Mouse (Mus musculus) lung, postnatal 36 days (tissue): ENCODE measurements around the gene P2ry6.

ENCODE experiments used
- DNase-seq: peaks from one replicate; pipeline ENCODE4 v3.0.0; 2022; ENCODE audit warnings: mixed read lengths

The P2ry6 gene

DNA sequence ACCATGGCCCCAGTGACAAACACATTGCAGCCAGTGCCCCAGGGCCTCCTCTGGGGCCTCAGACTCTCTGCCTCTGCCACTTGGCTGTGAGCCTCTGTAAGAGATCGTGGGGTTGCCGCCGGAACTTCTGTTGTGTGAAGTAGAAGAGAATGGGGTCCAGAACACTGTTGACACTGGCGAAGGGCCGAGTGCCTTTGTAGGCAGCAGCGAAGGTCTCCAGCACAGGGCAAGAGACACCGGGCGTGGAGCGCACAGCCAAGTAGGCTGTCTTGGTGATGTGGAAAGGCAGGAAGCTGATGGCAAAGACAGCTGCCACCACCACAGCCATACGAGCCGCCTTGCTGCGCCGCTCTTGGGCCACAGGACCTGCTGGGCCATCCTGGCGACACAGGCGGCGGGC is 36.3 kb downstream of the P2ry6 start:
- DNase-seq: peak; percentile 42

DNA sequence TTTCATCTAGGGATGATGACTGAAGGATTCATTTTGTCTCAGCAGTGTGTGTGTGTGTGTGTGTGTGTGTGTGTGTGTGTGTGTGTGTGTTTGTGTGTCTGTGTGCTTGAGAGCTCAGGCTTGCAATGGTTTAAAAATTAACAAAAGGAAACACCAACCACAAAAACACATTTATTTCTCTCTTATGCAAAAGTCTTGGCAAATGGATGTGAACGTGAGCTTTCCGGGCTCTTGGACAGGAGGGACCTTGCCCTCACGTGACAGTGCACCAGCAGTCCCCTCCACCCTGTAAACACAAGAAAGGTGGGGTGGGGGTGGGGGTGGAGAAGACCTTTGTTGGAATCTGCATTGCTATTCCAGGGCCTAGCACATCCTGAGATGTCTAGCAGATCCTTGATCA is 37.0 kb downstream of the P2ry6 start:
- DNase-seq: no peak

DNA sequence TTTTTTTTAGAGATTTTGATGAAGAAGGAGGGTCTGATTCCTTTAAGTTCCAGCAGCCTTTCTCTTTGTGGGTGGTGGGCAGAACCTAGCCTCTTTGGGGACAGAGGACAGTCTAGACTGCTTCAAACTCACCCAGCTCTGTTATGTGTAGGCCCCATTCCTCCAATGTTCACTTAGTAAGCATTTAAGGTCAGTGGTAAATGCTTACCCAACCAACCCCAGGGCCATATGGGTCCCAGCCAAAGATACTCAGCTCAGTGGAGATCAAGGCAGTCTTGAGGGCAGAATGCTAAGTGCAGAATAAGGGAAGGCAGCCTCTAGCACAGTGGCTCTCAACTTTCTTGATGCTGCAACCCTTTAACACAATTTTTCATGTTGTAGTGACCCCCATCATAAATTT is 40.9 kb downstream of the P2ry6 start:
- DNase-seq: no peak

DNA sequence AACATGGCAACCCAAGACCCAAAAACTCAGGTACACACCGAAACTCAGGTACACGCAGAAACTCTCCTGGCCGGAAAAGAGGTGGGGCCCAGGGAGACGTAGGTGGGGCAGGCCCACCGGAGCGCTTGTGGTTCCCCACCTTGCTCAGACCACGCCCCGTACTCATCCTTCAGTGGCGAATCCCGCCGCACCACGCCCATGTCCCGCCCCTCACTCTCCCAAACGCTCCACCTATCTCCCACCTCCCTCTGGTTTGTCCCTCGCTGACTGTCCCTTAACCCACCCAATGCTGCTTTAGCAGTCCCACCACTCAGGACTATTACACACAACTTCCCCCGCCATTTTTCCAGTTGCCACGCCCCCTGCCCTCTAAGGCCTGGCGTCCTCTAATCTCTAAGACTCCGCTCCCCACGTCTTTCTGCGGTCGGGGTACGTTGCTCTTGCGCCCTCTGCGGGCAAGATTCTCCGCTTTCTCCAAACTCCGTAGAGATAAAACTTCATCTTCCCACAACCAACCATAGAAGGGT is 41.9 kb downstream of the P2ry6 start:
- peak; percentile 94 for DNase-seq

DNA sequence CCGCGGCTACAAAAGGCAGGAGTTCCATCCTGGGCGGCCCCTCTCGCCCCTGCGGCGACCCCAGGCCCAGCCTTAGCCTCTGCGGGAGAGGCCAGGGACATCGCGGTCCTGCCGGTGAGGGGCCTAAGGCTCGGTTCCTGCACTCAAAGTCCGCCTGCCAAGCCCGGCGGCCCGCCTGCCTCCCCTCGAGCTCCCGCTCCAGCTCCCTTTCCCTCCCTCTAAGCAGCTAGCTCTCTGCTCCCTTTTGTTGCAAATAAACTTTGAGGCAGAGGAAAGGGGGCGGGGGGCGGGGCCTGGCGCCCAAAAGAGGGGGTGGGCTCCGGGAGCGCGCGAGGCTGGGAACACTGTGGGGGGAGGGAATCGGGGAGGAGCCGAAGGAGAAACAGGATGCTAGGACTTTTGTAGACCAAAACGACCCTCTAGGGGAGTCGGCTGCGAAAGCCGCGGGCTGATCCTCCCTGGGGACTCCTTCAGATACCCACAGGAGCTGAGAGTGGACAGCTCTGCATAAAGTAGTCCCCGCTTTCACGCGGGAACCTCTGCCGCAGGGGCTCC is 42.4 kb downstream of the P2ry6 start, which contains the start of gene Arhgef17:
Gene Arhgef17 (minus strand): TSS at position 182 of the 555 bp plus-strand sequence.
- DNase-seq: peak; percentile 72

DNA sequence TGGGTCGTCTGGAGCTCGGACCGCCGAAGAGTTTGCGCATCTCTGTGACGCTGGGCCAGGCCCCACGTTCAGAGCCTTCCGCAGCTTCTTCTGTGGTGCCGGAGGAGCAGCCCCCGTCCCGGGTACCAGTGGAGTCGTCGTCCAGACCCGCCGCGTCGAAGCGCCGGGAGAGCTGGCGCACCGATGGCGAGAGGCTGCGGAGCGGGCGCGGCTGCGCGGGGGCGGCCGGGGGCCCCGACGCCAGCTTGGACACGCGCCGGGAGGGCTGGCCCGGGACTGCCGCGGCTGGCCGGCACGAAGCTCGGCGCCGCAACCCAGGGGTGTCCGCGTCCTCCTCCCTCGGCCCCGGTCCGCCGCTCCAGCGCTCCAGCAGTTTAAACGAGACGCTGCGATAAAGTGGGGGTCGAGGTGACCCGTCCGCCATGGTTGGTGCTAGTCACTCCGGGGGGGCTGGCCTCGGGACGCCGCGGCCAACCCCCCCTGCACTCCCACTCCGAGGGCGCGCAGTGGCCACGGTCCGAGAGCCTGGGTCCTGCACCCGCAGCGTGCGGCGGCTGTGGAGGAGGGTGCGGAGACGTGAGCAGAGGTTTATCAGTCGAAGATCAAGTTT is 43.0 kb downstream of the P2ry6 start:
- DNase-seq: no peak

DNA sequence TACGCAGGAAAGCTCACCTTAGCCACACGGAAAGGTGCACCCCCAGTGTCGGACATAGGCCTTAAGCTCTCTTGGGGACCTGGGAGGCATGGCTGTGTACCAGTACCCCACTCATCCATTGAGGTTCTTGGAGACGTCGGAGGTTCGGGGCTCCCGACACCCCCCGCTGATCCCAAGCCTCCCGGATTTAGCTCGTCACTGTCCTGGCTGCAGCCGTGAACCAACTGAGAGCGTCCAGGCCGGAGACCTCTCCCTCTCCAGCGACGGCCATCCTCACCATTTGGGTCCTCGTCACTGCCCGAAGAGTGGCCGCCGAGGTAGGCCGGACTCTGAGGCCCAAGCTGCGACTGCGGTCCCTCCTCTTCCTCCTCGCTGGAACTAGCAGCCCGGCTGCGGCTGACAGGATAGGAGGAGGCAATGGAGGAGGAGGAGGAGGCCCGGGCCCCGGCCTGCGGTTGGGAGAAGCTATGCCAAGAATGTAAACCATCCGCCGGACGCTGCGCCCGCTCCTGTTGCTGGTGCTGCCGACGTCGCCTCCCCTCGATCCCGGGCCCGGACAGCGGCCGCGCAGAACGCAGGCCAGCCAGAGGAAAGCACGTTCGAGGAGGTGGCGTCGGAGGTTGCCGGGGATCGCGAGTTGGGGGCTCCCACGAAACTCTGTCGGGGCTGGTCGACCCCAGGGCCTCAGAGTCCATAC is 43.7 kb downstream of the P2ry6 start:
- DNase-seq: peak; percentile 85

DNA sequence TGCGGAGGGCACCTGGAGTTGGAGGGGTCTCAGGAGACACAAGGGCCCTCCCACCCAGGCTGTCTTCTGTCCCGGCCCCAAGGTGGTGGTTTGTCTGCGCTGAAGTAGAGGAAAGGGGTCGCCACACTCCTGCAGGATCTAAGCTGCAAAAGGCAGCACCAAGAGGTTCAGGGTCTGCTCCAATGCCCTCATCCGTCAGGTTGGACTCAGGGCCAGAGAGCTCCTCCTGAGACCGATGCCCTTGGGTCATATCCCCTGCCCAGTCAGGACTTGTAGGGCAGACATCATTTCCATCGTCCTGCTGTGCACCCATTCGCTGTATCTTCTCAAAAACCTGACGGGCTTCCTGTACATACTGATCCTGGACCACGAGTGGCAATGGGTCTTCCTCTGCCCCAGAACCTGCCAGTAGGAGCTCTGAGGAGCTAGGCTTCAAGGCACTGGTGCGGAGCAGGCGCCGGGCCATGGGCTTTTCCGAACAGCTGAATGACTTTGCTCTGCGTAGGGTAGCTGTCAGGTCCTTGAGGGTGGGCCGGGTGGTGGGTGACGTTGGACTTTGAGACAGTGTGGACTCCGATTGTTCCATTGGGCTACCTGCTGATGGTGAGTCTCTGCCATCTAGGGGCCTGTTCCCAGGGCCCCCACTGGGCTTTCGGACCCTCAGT is 44.7 kb downstream of the P2ry6 start:
- no peak for DNase-seq

DNA sequence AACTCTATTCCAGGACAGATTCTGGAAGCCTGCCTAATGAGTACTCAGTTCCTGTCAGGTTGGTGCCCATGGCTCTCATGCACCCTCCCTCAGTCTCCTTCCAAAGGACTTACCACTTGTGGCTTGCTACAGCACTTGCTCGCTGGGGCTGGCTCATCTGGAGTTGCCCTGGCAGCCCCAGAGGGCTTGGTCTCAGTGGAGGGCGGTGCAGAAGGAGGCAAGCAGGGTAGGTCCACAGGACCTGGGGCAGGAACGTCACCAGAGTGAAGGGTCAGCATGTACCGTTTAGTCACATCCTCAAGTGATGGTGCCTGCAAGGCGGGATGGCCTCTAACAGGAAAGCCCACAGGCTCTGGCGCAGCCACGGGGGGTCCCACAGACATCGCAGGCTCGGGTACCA is 46.0 kb downstream of the P2ry6 start:
- DNase-seq: peak; percentile 42

DNA sequence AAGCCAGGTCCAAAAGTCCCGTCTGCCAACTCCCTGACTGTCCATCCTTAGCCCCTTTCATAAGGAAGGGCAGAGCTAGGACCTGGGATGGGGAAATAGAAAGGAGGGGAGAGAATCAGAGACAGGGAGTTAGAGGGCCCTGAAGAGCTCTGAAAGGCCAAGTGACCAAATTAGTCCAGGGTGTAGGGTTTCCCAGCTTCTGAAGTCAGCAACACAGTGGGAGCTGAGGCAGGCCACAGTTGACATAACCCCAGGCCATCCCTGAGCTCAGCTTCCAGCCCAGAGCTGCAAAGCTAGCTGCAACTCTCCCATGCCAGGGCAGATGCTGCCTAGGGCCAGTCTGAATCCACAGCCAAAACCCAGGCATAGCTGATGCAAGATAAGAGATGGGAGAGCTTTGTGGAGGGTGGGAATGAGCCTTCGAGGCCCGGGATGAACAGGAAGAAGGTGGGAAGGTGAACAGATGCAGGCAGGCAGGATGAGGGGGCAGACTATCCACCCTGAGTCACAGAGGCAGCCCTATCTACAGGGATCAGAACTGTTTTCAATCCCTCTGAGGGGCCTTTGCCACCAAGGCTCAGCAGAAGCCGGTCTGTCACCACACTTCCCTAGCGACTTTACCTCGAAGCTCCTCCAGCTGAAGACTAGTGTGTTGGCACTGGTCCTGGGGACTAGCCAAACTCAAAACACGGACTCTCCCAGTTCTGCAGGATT is 47.0 kb downstream of the P2ry6 start:
- no peak for DNase-seq

DNA sequence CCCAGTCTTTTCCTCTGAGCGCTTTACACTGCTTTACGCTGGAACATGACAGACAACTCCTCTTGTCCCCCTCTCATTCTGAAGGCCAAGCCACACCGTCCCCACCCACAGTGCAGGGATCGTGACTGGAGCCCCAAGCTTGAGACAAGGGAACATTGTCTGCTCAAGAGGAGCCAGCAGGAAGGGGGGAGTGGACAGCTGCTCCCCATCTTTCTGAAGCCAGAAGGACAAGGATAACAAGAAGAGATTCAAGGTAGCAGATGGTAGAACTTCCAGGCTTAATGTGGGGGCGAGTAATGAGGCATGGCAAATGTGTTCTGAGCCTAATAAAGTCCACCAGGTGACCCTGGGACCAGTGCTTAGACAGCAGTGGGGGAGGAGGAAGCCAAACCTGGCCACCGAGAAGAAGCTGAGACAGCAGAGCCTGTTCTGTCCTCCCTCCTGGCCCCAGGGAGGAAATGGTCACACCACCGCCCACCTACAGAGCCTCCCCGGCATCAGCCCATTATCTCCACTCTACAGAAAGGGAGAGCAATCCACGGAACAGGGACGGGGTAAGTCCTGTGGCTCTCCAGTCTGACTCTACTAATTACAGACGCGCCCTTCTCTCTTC is 48.0 kb downstream of the P2ry6 start:
- no peak for DNase-seq

DNA sequence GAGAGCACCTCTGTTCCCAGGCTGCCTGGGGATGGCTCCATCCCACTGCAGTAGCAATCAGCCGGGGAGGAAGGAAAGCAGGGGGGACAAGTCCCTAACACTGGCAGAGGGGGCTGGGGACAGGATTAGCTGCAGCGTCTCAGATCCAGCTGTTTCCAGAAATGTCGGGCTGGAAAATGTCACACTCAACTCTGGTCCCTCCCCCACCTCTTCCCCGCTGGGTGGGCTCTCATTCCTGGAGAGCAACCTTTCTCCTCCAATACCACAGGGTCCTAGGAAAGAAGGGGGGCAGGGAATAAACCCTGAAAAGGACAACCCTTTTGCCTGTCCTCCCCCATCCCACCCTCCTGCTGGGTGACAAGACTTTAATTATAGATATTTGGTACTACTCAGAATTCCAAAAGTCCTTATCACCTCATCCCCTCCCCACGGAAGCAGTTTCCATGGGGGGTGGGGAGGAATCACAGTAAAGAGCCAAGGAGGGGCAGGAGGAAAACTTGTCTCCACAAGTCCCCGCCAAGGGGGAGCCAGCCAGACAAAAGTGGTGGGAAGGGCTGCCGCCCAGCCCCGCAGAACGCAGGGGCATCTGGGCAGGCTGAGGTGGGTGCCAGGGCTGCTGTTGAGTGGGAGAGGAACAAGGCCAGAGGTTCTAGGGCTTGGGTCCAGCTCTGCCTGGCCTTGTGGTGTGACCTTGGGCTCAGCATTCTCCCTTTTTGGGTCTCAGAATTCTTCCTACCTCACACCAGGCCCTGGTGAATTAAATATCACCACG is 49.6 kb downstream of the P2ry6 start:
- DNase-seq: no peak

DNA sequence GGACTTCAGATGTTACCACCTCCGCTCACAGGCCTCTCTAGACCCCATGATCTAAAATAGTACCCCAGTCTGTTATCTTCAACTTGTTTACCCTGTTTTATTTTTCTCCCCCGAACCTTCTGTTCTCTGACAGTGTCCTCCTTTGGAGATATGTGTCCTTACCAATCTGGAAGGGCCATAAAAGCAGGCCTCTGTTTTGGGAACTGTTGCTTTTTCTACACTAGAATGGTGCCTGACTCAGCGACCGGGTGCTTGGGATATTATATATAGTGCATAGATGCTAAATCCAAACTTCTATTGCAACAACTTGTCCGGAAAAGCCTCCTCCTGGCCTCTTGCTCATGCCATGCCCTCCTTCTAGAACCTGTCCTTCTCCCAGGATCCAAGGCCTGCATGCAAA is 50.2 kb downstream of the P2ry6 start:
- DNase-seq: no peak

DNA sequence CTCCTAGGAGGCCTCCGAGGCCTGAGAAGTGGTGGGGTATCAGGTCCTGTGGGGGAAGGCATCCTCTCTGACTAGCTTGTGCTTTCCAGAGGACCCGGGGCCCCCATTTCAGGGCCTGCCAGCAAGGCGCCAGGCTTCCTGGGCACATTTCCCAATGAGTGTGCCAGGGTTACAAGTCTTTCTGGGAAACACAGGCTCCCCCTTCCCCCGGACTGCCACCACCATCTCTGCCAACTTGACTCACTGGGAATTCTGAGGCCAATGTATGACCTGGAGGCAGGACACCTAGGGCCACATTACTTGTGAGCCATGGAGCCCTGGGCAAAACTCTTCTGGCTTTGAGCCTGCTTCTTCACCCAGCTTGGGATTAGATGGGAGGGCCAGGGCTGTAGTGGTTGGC is 51.5 kb downstream of the P2ry6 start:
- DNase-seq: no peak

DNA sequence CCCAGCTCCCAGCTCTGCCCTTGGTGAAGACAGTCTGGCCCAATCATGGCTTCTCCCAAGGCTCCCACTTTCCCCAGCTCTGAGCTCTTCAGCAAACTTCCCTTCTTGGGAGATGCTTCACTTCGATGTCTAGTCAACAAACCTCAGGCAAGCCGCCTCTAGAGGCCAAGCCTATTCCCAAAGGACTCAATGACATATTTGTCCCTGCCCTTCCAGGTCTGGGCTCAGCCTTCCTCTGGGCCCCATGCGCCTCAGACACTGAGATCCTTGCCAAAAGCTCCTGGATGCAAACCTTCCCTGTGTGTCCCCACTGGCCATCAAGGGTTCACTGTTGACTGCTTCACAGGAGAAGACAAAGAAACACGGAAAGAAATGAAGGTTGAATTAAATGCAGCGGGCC is 53.2 kb downstream of the P2ry6 start:
- no peak for DNase-seq

DNA sequence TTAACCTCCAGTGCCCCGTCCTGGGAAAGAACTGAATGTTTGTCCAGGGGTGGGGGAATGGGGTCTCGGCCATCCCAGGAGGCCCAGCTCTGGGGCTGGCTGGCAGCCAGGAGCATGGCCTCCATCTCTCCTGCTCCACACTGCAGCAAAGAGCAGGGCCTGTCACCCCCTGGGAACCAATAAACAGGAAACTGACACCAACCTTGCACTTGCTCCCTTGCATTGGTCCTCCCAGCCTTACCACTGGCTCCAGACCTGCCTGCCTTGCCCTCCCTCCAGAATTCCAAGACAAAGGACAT is 54.7 kb downstream of the P2ry6 start:
- DNase-seq: peak; percentile 54

DNA sequence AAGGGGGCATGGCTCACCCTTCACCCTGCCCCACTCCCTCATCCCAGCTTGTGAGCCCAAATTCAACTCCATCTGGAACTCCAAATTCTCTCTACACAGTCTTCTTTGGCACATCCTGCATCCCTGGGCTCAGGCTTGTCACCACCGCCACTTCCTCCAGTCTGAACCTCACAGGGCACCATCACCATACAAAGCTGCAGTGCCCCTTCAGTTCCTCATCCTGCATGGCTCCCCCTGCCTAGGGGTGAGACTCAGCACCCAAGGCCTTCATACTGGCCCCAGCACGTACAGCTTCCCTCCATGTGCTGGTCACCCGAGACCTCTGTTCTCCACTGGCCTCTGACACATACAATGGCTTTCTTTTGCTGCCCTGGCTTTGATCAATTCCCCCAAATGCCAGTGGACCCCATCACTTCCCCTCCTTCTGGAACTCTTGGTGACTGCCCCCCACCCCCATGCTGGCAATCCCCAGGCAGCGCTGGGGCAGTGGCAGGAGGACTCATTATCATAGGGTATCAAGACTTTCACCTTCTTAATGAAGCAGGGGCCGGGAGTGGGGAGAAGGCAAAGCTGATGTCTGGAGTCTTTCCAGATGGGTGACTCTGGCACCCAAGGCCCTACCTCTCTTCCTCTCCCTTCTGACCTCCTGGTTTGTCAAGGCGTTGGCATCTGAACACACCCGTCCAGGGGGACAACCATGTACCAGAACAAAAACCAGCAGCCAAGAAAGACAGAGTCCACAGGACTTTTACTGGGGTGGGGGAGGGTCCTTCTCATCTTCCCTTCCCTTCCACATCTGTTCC is 55.2 kb downstream of the P2ry6 start:
- DNase-seq: no peak

DNA sequence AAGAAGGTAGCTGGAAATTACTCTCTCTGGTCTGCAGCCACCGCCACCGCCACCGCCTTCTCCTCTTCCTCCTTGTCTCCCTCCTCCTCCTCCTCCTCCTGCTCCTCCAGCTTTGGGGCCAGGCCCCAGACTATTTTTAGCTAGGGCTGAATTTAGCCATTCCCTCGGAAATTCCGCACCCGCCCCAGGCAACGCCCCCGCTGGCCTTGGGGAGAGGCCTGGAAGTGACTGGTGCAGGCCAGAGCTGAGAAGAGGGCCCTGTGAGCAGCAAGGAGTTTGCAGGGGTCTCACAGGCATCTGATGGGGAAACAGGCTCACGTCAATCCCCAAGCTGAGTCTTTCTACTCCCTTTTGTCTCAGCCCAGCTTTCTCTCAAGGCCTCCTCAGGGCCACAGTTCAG is 56.3 kb downstream of the P2ry6 start:
- peak; percentile 76 for DNase-seq

DNA sequence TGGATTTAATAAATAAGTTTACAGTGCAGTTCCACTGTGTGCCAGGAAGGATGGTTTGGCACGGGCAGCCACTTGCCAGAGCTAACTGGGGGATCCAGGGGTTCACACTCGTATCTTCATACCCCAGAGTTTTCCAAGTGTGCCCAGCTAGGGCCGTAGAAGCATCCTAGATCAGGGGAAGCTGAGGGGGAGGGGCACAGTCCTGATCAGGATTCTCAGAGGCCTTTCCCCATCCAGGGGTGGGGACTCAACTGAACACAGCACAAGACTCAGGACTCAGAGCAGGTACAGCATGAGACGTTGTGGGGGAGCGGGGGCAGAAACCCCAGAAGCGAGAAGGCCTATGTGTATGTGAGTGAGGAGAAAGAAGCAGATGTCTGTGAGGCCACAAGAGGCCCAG is 56.7 kb downstream of the P2ry6 start:
- no peak for DNase-seq

DNA sequence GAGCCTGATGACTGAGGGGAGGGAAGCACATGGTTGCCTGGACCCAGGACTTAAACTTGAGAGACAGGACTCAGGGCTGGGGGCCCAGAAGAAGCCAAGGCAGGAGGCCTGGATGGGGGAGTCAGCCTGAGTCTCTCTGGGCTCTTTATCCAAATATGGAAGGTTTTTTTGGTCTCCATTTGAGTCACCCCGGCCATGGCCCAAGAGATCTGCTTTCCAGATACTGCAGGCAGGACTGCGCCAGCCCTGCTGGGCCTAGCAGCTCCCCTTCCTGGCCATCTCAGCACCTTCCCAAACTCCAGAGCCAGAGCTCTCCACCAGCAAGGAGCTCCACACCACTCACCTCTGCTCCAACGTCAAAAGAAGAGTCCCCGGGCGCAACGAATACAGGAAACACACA is 57.9 kb downstream of the P2ry6 start:
- DNase-seq: no peak

DNA sequence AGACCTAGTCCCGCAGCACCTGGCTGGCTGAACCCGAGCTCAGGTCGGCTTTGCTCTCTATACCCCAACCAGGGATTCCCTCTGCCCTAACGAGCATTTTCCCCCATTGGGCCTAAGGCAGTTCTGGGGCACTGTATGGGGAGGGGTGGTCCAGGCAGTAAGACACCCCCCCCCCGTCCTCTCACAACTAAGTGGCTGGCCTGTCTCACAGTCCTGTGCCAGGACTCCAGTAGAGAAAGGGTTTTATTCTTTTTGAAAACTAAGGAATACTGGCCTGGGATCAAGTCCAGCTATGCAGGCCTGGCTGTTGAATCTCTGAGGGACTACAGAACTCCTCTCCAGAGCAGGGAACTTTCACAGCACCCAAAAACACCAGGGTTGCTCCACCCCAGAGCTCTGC is 59.2 kb downstream of the P2ry6 start:
- no peak for DNase-seq
